Comparison of ENCODE assay signal across 20 mouse cellular contexts in the genomic region with DNA sequence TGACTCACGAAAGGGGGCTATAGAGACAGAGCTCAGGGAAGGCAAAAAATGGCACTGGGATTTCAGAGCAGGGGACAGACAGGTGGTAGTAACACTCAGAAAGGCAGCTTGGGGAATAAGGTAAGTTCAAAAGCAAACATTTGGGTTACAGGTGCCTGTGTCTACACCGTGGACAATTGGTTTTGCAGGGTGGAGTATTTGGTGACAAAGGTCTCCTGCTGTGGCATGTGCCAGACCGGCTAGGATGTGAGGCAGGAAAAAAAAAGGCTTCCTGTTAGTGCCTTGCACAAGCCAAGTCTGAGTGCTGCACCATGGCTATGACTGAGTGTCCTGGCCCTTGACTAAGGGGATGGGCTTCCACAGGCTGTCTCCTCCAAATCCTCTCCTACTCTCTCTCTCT. TPM values are rescaled to one million over a fixed set of nuclear protein-coding genes. Genes with fewer than 3 reads are reported as not detected.
"Had no signal": no experiment of that assay in that cellular context is flagged by ENCODE, and none has a peak within 500 bp of the region (broad histone marks: within the 10 kb centered on the region; RNA-seq: fewer than 3 reads in every experiment).

No protein-coding gene starts in this region.

- H3K4me2 ChIP-seq: hindbrain, embryonic 15.5 days; limb, embryonic 13.5 days; liver, embryonic 15.5 days; lung, embryonic 15.5 days; midbrain, embryonic 13.5 days; neural tube, embryonic 15.5 days had no signal

- H3K4me1 ChIP-seq: limb, embryonic 13.5 days; liver, embryonic 15.5 days had no signal

- H3K9me3 ChIP-seq: hindbrain, embryonic 15.5 days; limb, embryonic 13.5 days; liver, embryonic 15.5 days; lung, embryonic 15.5 days; midbrain, embryonic 13.5 days; neural tube, embryonic 15.5 days had no signal

- H3K36me3 ChIP-seq: hindbrain, embryonic 15.5 days; limb, embryonic 13.5 days; liver, embryonic 15.5 days; lung, embryonic 15.5 days; midbrain, embryonic 13.5 days; neural tube, embryonic 15.5 days had no signal

- H3K4me3 ChIP-seq: hindbrain, embryonic 15.5 days; layer of hippocampus, adult 2 months; limb, embryonic 13.5 days; liver, embryonic 15.5 days; lung, embryonic 15.5 days; midbrain, embryonic 13.5 days; myocyte; neural tube, embryonic 15.5 days had no signal

- DNase-seq: kidney, adult 11 months; kidney, postnatal 10 days; kidney, postnatal 4 days; left cerebral cortex, postnatal 4 days; right cerebral cortex, adult 18-20 months; right cerebral cortex, postnatal 25 days; thymus, adult 18-20 months; thymus, postnatal 14 days had no signal

- ATAC-seq: midbrain, embryonic 13.5 days had no signal

- H3K9ac ChIP-seq: hindbrain, embryonic 15.5 days; limb, embryonic 13.5 days; liver, embryonic 15.5 days; lung, embryonic 15.5 days; midbrain, embryonic 13.5 days; neural tube, embryonic 15.5 days had no signal

- H3K27ac ChIP-seq: hindbrain, embryonic 15.5 days; layer of hippocampus, adult 2 months; limb, embryonic 13.5 days; liver, embryonic 15.5 days; lung, embryonic 15.5 days; midbrain, embryonic 13.5 days; neural tube, embryonic 15.5 days had no signal

- H3K27me3 ChIP-seq: hindbrain, embryonic 15.5 days; midbrain, embryonic 13.5 days; neural tube, embryonic 15.5 days had no signal

RNA-seq across cellular contexts. Expression of a gene that starts 6.0 kb away (rescaled TPM):
- total RNA-seq: megakaryocyte-erythroid progenitor cell, adult 5-6 weeks had no signal
- polyA plus RNA-seq: kidney, embryonic 14.5 days had no signal

RNA-seq across cellular contexts. Expression of a gene that starts 8.0 kb away (rescaled TPM):
- total RNA-seq: layer of hippocampus, adult 2 months; megakaryocyte-erythroid progenitor cell, adult 5-6 weeks had no signal
- polyA plus RNA-seq: kidney, embryonic 14.5 days; limb, embryonic 13.5 days; liver, embryonic 15.5 days; lung, embryonic 15.5 days; midbrain, embryonic 13.5 days; neural tube, embryonic 11.5 days; neural tube, embryonic 15.5 days; small intestine, adult 2 months had no signal

RNA-seq across cellular contexts. Expression of a gene that starts 52.5 kb away (rescaled TPM):
- total RNA-seq: megakaryocyte-erythroid progenitor cell, adult 5-6 weeks had no signal
- polyA plus RNA-seq: kidney, embryonic 14.5 days; liver, embryonic 15.5 days; lung, embryonic 15.5 days; midbrain, embryonic 13.5 days; neural tube, embryonic 11.5 days; neural tube, embryonic 15.5 days had no signal
